Comparison of ENCODE assay signal across 8 mouse cellular contexts in genomic region chr15:82345820-82346470, GRCm38 (mm10). TPM values are rescaled to one million over a fixed set of nuclear protein-coding genes. Genes with fewer than 3 reads are reported as not detected.
A peak's percentile ranks its signal among the peaks of the same experiment; 100 is the strongest.
DNase-seq lines count a peak whose midpoint lies in the region; ATAC-seq and TF ChIP-seq lines count a peak whose summit lies in the region.

No protein-coding gene starts in this region.

- no peaks in the 10 kb centered on the region for H3K27me3 ChIP-seq in kidney, embryonic 14.5 days (ENCODE audit: control insufficient read depth, insufficient read depth, low read length)
- H3K27me3 ChIP-seq in limb, embryonic 15.5 days = no peaks in the 10 kb centered on the region

- H3K9me3 ChIP-seq in kidney, embryonic 14.5 days (ENCODE audit: control insufficient read depth, low read length) = no peaks in the 10 kb centered on the region
- H3K9me3 ChIP-seq in limb, embryonic 15.5 days = no peaks in the 10 kb centered on the region

- peak; percentile 99 for DNase-seq in A20 (ENCODE audit: low read depth, low spot score)
- peak; percentile 99 for DNase-seq in heart, adult 9 months (ENCODE audit: low spot score in 2 of 2)
- peak; percentile 94 to 96 for DNase-seq in monocyte, adult 2 months (ENCODE audit: low read depth in 1 of 2, low spot score in 2 of 2)
- DNase-seq in spleen, postnatal 36 days (ENCODE audit: low spot score in 2 of 2) = peak; percentile 98 to 99

- TF ChIP-seq CTCF in bone marrow macrophage, adult 2 months (IDR thresholded peaks at IDR 0.05; ENCODE audit: low read depth, low read length) = no peak
- TF ChIP-seq CTCF in embryonic fibroblast, embryonic 13.5 days (IDR thresholded peaks at IDR 0.05; ENCODE audit: borderline replicate concordance, insufficient read depth, low read length) = no peak

- peak overlapping the region; percentile 76 for H3K9ac ChIP-seq in kidney, embryonic 14.5 days (ENCODE audit: low read depth, low read length)
- H3K9ac ChIP-seq in limb, embryonic 15.5 days = peak overlapping the region; percentile 76; the same call in 1 of the 2 replicates

- peak; percentile 97 for ATAC-seq in kidney, embryonic 14.5 days (ENCODE audit: low FRiP score, low TSS enrichment)
- peak; percentile 96 for ATAC-seq in limb, embryonic 15.5 days (ENCODE audit: insufficient number of reproducible peaks, low FRiP score, low TSS enrichment, low read depth)

- peak overlapping the region; percentile 71 for H3K4me2 ChIP-seq in kidney, embryonic 14.5 days (replicated peaks; ENCODE audit: low read depth, low read length)
- peak overlapping the region; percentile 81 for H3K4me2 ChIP-seq in limb, embryonic 15.5 days

- peak overlapping the region; percentile 79 for H3K4me3 ChIP-seq in bone marrow macrophage, adult 2 months (ENCODE audit: insufficient read depth, low read length)
- H3K4me3 ChIP-seq in embryonic fibroblast, embryonic 13.5 days (ENCODE audit: insufficient read depth, low read length) = peak overlapping the region; percentile 58
- peak overlapping the region; percentile 72 for H3K4me3 ChIP-seq in kidney, embryonic 14.5 days (ENCODE audit: low read length)
- peak overlapping the region; percentile 77 for H3K4me3 ChIP-seq in limb, embryonic 15.5 days

- WGBS in kidney, embryonic 14.5 days = under 1% methylated on average over 51 of the region's 51 CpGs
- WGBS in limb, embryonic 15.5 days = under 1% methylated on average over 51 of the region's 51 CpGs

- no peak for TF ChIP-seq POLR2A in bone marrow macrophage, adult 2 months (IDR thresholded peaks at IDR 0.05; ENCODE audit: borderline replicate concordance, low read depth, low read length)
- peak; percentile 66 for TF ChIP-seq POLR2A in embryonic fibroblast, embryonic 13.5 days (IDR thresholded peaks at IDR 0.05; ENCODE audit: low read depth, low read length)

- H3K27ac ChIP-seq in bone marrow macrophage, adult 2 months (ENCODE audit: insufficient read depth, low read depth, low read length) = peak overlapping the region; percentile 75
- H3K27ac ChIP-seq in embryonic fibroblast, embryonic 13.5 days (ENCODE audit: insufficient read depth, low read length) = peak overlapping the region; percentile 60
- peak overlapping the region; percentile 52 for H3K27ac ChIP-seq in kidney, embryonic 14.5 days (ENCODE audit: low read depth, low read length)
- peak overlapping the region; percentile 95 for H3K27ac ChIP-seq in limb, embryonic 15.5 days

- peaks cover 31% of the 10 kb centered on the region for H3K36me3 ChIP-seq in kidney, embryonic 14.5 days (ENCODE audit: control insufficient read depth, insufficient read depth, low read length)
- peaks cover 42% of the 10 kb centered on the region for H3K36me3 ChIP-seq in limb, embryonic 15.5 days

- peaks cover 25% of the 10 kb centered on the region for H3K4me1 ChIP-seq in bone marrow macrophage, adult 2 months (ENCODE audit: control insufficient read depth, insufficient read depth, low read length)
- H3K4me1 ChIP-seq in embryonic fibroblast, embryonic 13.5 days (ENCODE audit: control insufficient read depth, insufficient read depth, low read length) = 0 out of 2 replicates have a peak, but pooled peaks cover 2% of the 10 kb centered on the region
- peaks cover 13% of the 10 kb centered on the region for H3K4me1 ChIP-seq in kidney, embryonic 14.5 days (ENCODE audit: control insufficient read depth, insufficient read depth, low read length)
- peaks cover 37% of the 10 kb centered on the region for H3K4me1 ChIP-seq in limb, embryonic 15.5 days

RNA-seq across cellular contexts. Expression of gene Smdt1, which starts 7.2 kb away (rescaled TPM):
- 206 and 221 TPM in 2 replicates for polyA plus RNA-seq in bone marrow macrophage, adult 2 months (2012; ENCODE audit: insufficient read depth, insufficient read length, missing spikeins)
- 99.2 and 103 TPM in 2 replicates for polyA plus RNA-seq in embryonic fibroblast, embryonic 13.5 days (2011; ENCODE audit: insufficient read length, low read depth, missing spikeins)
- 276 and 306 TPM in 2 replicates for polyA plus RNA-seq in kidney, embryonic 14.5 days (2014; fragmentation: Nextera tagmentation; extraction: Ambion mirVana)
- 262 and 273 TPM in 2 replicates for polyA plus RNA-seq in limb, embryonic 15.5 days (2015; fragmentation: Nextera tagmentation; extraction: Ambion mirVana)

RNA-seq across cellular contexts. Expression of gene Pheta2, which starts 7.2 kb away (rescaled TPM):
- 2.5 and 5.3 TPM in 2 replicates for polyA plus RNA-seq in bone marrow macrophage, adult 2 months (2012; ENCODE audit: insufficient read depth, insufficient read length, missing spikeins)
- polyA plus RNA-seq in embryonic fibroblast, embryonic 13.5 days (2011; ENCODE audit: insufficient read length, low read depth, missing spikeins) = 3.1 and 8.1 TPM in 2 replicates
- polyA plus RNA-seq in kidney, embryonic 14.5 days (2014; fragmentation: Nextera tagmentation; extraction: Ambion mirVana) = 4.7 and 8.9 TPM in 2 replicates
- 22.9 and 25.0 TPM in 2 replicates for polyA plus RNA-seq in limb, embryonic 15.5 days (2015; fragmentation: Nextera tagmentation; extraction: Ambion mirVana)

RNA-seq across cellular contexts. Expression of gene Naga, which starts 7.2 kb away (rescaled TPM):
- polyA plus RNA-seq in bone marrow macrophage, adult 2 months (2012; ENCODE audit: insufficient read depth, insufficient read length, missing spikeins) = 168 and 171 TPM in 2 replicates
- polyA plus RNA-seq in embryonic fibroblast, embryonic 13.5 days (2011; ENCODE audit: insufficient read length, low read depth, missing spikeins) = 42.6 and 42.8 TPM in 2 replicates
- 43.6 and 57.3 TPM in 2 replicates for polyA plus RNA-seq in kidney, embryonic 14.5 days (2014; fragmentation: Nextera tagmentation; extraction: Ambion mirVana)
- 56.6 and 62.5 TPM in 2 replicates for polyA plus RNA-seq in limb, embryonic 15.5 days (2015; fragmentation: Nextera tagmentation; extraction: Ambion mirVana)

RNA-seq across cellular contexts. Expression of gene Ndufa6, which starts 8.2 kb away (rescaled TPM):
- 315 and 361 TPM in 2 replicates for polyA plus RNA-seq in bone marrow macrophage, adult 2 months (2012; ENCODE audit: insufficient read depth, insufficient read length, missing spikeins)
- polyA plus RNA-seq in embryonic fibroblast, embryonic 13.5 days (2011; ENCODE audit: insufficient read length, low read depth, missing spikeins) = 154 and 171 TPM in 2 replicates
- polyA plus RNA-seq in kidney, embryonic 14.5 days (2014; fragmentation: Nextera tagmentation; extraction: Ambion mirVana) = 396 and 553 TPM in 2 replicates
- polyA plus RNA-seq in limb, embryonic 15.5 days (2015; fragmentation: Nextera tagmentation; extraction: Ambion mirVana) = 261 and 281 TPM in 2 replicates

RNA-seq across cellular contexts. Expression of gene Cyp2d22, which starts 34.1 kb away (rescaled TPM):
- polyA plus RNA-seq in bone marrow macrophage, adult 2 months (2012; ENCODE audit: insufficient read depth, insufficient read length, missing spikeins) = 0.39 and 0.78 TPM in 2 replicates
- polyA plus RNA-seq in embryonic fibroblast, embryonic 13.5 days (2011; ENCODE audit: insufficient read length, low read depth, missing spikeins) = 4.4 and 4.9 TPM in 2 replicates
- polyA plus RNA-seq in kidney, embryonic 14.5 days (2014; fragmentation: Nextera tagmentation; extraction: Ambion mirVana) = 7.0 and 8.2 TPM in 2 replicates
- polyA plus RNA-seq in limb, embryonic 15.5 days (2015; fragmentation: Nextera tagmentation; extraction: Ambion mirVana) = 6.0 and 7.4 TPM in 2 replicates

Comparison
In these comparisons a context has a peak if more than half of its experiments do, and no peak if none do; other contexts are left out.
1. Peak in every context shown above with its lines: DNase-seq, ATAC-seq, H3K4me3 ChIP-seq and H3K27ac ChIP-seq.